Mouse (Mus musculus) layer of hippocampus, adult 2 months (tissue): ENCODE measurements at regions not wholly inside any gene's neighbourhood (a gene's known extent, or its start where the extent isn't known, plus 50 kb on each side); places are given as distances from the start of the nearest gene placed in this dataset.

ENCODE experiments used
- DNase-seq, 2 experiments: peaks; one replicate each; pipeline ENCODE4 v3.0.0; 2022; ENCODE audit warnings: low spot score in 2 of 2
- H3K27ac ChIP-seq: fragments of 200-600 bp; 2 replicates; pipeline ENCODE4 v1.8.1; 2022
- H3K4me3 ChIP-seq: fragments of 200-600 bp; 2 replicates; pipeline ENCODE4 v1.8.1; 2022; ENCODE audit warnings: mild to moderate bottlenecking
- CTCF ChIP-seq: fragments of 200-600 bp; conservative IDR thresholded peaks from 2 replicates; pipeline ENCODE4 v1.8.1; 2022; ENCODE audit warnings: antibody characterized with exemption, mild to moderate bottlenecking, moderate library complexity

- no peak for TF ChIP-seq CTCF
- no peak overlapping the region for H3K4me3 ChIP-seq
- DNase-seq = no peak
- H3K27ac ChIP-seq = no peak overlapping the region; the same call in 1 of the 2 replicates
Observed at GRCm38 (mm10) chr2:46445306-46445705, 1328.1 kb upstream of the Zeb2 start.

- DNase-seq = peak; percentile 40 to 67
- TF ChIP-seq CTCF = peak; percentile 92
- H3K27ac ChIP-seq = peak overlapping the region; percentile 89
- peak overlapping the region; percentile 44 for H3K4me3 ChIP-seq
Observed at GRCm38 (mm10) chr2:46443686-46444180, 1326.5 kb upstream of the Zeb2 start.

GRCm38 (mm10) chr2:46443061-46443685 is 1326.0 kb upstream of the Zeb2 start:
- Histone ChIP-seq H3K27ac (peak overlapping the region; percentile 89), H3K4me3 (peak overlapping the region; percentile 44)
- no peak for TF ChIP-seq CTCF
- no peak for DNase-seq

DNA sequence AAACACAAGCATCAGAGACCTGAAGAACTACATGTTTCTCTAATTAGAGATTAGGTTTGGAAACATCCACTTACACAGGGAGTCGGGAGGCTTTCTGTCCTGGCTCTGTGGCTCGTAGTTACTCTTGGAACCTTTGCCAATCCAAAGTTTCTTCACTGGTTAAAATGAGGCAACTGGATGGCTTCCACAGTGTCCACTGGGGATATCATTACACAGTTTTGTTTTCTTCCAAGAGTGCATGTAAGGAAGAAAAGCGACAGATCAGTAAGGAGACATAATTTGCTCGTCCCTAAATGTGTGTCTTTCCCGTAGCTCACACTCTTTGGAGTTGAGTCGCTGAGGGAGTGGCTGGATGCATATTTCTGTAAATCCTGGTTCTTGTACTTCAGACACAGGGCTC is 1325.4 kb upstream of the Zeb2 start:
- Histone ChIP-seq H3K27ac (peak overlapping the region; percentile 89), H3K4me3 (no peak overlapping the region)
- no peak for TF ChIP-seq CTCF
- no peak for DNase-seq

DNA sequence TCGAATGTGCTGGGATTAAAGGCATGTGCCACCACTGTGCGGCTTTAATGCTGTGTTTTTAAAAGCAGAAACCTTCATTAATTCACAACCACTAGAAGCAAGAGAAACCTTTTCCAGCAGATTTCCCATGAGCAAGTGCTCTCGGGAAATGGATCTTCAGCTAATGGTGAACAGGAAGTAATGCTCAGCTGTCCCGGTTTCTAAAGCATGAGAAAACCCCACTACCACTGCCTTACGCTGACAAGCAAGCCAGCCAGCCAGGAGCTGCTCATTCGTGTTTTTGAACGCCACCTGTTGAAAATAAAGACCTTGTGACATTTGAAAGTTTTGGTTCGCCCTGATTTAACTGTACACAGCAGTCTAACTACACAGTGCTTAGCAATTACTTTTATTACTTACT is 1324.7 kb upstream of the Zeb2 start:
- no peak for DNase-seq
- no peak for TF ChIP-seq CTCF
- 0 out of 2 replicates have a peak overlapping the region, but pooled peaks have one; percentile 15 for H3K27ac ChIP-seq

GRCm38 (mm10) chr2:46441348-46441747 is 1324.2 kb upstream of the Zeb2 start:
- no peak overlapping the region for H3K4me3 ChIP-seq
- DNase-seq = no peak
- TF ChIP-seq CTCF = no peak
- no peak overlapping the region for H3K27ac ChIP-seq

More for the DNA sequence above, 1324.7 kb upstream of the Zeb2 start:
- H3K4me3 ChIP-seq = no peak overlapping the region

GRCm38 (mm10) chr2:46440038-46440437 is 1322.8 kb upstream of the Zeb2 start:
- DNase-seq = no peak
- Histone ChIP-seq H3K27ac (no peak overlapping the region), H3K4me3 (no peak overlapping the region)
- TF ChIP-seq CTCF = no peak

DNA sequence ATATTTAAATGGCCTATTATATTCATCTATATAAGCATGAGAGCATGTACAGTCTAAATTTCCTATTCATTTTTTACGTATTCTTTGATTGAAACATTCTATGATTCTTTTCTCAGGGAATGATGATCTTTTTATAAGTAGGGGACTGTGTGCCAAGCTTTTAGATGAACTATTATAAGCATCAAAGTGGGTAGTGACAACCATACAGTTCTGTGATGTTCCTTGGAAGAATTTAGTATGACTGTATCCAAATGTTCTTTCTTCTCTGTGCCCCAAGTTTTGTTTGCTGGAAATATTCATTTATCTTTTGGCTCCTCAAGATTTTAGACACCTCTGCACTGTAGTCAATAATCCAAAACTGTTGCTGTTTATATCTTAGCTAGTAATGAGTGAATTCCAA is 1301.1 kb upstream of the Zeb2 start:
- no peak for DNase-seq
- Histone ChIP-seq H3K27ac (no peak overlapping the region), H3K4me3 (no peak overlapping the region)
- TF ChIP-seq CTCF = no peak

GRCm38 (mm10) chr2:46402373-46403114 is 1285.3 kb upstream of the Zeb2 start:
- TF ChIP-seq CTCF = no peak
- DNase-seq = no peak
- Histone ChIP-seq H3K4me3 (no peak overlapping the region), H3K27ac (no peak overlapping the region)

- peak; percentile 60 to 80 for DNase-seq
- no peak overlapping the region for H3K4me3 ChIP-seq
Observed at GRCm38 (mm10) chr2:46394161-46394560, 1277.0 kb upstream of the Zeb2 start.

DNA sequence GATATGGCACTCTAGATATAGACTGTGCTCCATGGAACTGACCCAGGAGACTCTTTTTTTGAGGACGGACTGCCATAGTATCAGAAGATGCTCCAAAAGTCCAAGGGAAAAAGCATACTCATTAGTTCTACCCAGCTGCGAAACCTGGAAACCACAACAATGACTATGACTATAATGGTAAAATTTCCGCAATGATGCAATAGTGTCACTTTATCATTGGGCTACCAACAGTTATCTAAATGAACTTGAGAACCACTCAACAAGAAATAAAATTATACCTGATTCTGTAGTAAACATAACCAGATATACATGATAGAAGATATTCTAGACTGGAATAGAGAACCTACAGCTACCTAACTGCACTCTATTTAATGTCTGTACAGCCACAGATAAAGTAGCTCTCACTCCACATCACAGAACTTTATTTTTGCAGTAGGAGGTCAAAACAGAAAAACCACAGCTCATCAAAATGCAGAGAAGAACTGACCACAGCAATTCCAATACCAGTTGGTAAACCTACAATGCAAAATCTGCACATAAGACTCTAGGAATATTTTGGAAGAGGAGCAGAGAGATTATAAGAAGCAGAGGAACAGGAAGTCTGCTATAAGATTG is 1255.8 kb upstream of the Zeb2 start:
- Histone ChIP-seq H3K27ac (no peak overlapping the region), H3K4me3 (no peak overlapping the region)
- DNase-seq = no peak
- no peak for TF ChIP-seq CTCF

More at GRCm38 (mm10) chr2:46394161-46394560, 1277.0 kb upstream of the Zeb2 start:
- H3K27ac ChIP-seq = peak overlapping the region; percentile 81
- TF ChIP-seq CTCF = no peak

GRCm38 (mm10) chr2:46371755-46372154 is 1254.6 kb upstream of the Zeb2 start:
- Histone ChIP-seq H3K4me3 (no peak overlapping the region), H3K27ac (peak overlapping the region; percentile 62)
- no peak for DNase-seq
- TF ChIP-seq CTCF = no peak

DNA sequence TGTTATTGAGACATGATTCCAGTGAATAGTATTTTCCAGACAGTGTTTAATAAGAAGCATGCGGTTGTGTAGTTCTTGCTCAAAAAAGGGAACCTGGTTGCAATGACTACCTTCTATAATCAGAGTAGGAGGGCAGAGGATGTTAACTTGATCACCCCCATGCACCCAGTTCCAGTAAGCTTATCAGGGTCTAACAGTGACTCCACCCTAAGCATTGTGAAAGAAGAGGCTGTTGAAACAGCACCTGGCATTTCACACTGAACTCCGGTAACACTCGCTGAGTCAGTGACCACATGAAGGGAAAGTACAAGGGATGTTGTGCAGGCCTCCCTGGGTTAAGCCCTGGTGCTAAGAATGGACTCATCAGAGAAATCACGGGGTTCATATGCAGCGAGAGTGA is 1253.8 kb upstream of the Zeb2 start:
- TF ChIP-seq CTCF = no peak
- no peak overlapping the region for H3K4me3 ChIP-seq
- peak overlapping the region; percentile 62 for H3K27ac ChIP-seq
- DNase-seq = no peak
